Mouse (Mus musculus) thymus, adult 2 months (tissue): ENCODE data around the gene Cdh1.

Experiments
- CTCF ChIP-seq: fragments of 200-500 bp; IDR thresholded peaks from 2 replicates; pipeline ENCODE4 v1.5.1; 2012; ENCODE audit warnings: mild to moderate bottlenecking, control low read depth, low read length, moderate library complexity, borderline replicate concordance; ENCODE audit not compliant: control insufficient read depth, poor library complexity, insufficient read depth; ENCODE audit errors: extremely low read depth
- POLR2A ChIP-seq: fragments of 200-500 bp; IDR thresholded peaks from 2 replicates; pipeline ENCODE4 v1.6.1; 2012; ENCODE audit warnings: mild to moderate bottlenecking, low read length, control low read depth, moderate library complexity; ENCODE audit not compliant: control insufficient read depth, poor library complexity, insufficient read depth; ENCODE audit errors: extremely low read depth

- no peak for TF ChIP-seq CTCF
- TF ChIP-seq POLR2A = no peak
Measured at GRCm38 (mm10) chr8:106629456-106629855, 26.3 kb downstream of the Cdh1 start.
